Mouse (Mus musculus): ENCODE results near the gene Pax5. TPM values are rescaled to one million over a fixed set of nuclear protein-coding genes. Genes with fewer than 3 reads are reported as not detected.

The Pax5 gene
- polyA plus RNA-seq, 1 experiment from 2014 or later = 0.26 TPM

DNA sequence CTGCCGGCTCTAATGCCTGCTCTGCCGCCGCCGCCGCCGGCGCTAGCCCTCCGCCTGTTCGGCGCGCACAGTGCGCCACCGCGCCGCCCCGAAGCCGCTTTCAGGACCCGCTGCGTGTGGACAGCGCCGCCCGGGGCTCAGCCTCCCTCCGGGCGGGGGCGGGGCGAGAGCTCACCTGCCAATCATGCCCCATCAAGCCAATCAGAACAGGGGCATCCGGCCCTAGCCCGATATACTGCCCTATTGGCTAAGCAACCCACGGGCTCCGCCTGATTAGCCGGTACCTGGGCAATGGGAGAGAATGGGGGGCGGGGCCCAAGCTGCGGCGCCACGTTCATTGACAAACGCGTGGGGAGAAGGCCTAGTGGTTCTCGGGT lies 5.9 kb downstream of the Pax5 start:
- H3K4me2 ChIP-seq = peak overlapping the region; percentile 62
- peak; percentile 90 for ATAC-seq (ENCODE audit: insufficient read depth)
- H3K9me3 ChIP-seq (replicated peaks) = no peaks in the 10 kb centered on the region
- peaks cover 15% of the 10 kb centered on the region for H3K4me1 ChIP-seq (replicated peaks)
- H3K4me3 ChIP-seq (replicated peaks) = peak overlapping the region; percentile 40
- H3K9ac ChIP-seq = no peak overlapping the region
- WGBS (ENCODE audit: insufficient replicate concordance) = 1% methylated on average over 38 of the region's 38 CpGs
- peaks cover 100% of the 10 kb centered on the region for H3K27me3 ChIP-seq
- no peak overlapping the region for H3K27ac ChIP-seq (replicated peaks)
- no peaks in the 10 kb centered on the region for H3K36me3 ChIP-seq (replicated peaks)

DNA sequence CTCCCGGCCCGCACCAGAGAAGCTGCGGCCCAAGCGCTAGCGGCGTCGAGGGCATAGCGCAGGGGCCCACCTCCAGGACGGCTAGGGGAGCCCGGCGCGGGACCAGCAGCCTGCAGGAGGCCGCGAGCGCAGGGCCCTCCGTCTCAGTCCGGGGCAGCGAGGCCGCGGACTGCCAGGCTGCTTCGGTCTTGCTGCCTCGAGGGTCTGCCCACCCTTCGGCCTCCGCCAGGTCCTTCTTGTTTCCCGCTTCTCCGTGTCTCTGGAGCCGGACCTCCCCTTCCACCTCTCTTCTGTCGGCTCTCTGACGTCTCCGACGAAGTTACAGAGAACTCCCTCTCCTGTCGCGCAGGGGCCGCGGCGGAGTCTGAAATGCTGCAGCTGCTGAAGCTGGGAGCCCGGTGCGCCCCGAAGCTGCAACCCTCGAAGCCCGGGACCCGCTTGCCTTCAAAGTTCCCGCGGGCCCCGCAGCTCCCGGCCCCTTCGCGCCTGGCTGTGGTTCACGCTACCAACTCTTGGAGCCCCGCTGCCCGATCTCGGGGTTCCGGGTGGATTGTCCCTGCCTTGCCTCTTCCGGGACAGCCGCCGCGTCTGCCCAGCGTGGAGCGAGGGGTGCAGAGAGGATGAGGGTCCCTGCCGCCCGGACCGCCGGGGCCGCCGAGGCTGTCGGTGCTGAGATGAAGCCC lies 6.5 kb downstream of the Pax5 start:
- H3K36me3 ChIP-seq (replicated peaks) = no peaks in the 10 kb centered on the region
- peak overlapping the region; percentile 62 for H3K4me2 ChIP-seq
- peak overlapping the region; percentile 40 for H3K4me3 ChIP-seq (replicated peaks)
- H3K27ac ChIP-seq (replicated peaks) = no peak overlapping the region
- H3K9ac ChIP-seq = no peak overlapping the region
- H3K4me1 ChIP-seq (replicated peaks) = peaks cover 15% of the 10 kb centered on the region
- H3K9me3 ChIP-seq (replicated peaks) = no peaks in the 10 kb centered on the region
- 2% methylated on average over 66 of the region's 66 CpGs for WGBS (ENCODE audit: insufficient replicate concordance)
- H3K27me3 ChIP-seq = peaks cover 98% of the 10 kb centered on the region
- ATAC-seq (ENCODE audit: insufficient read depth) = no peak

DNA sequence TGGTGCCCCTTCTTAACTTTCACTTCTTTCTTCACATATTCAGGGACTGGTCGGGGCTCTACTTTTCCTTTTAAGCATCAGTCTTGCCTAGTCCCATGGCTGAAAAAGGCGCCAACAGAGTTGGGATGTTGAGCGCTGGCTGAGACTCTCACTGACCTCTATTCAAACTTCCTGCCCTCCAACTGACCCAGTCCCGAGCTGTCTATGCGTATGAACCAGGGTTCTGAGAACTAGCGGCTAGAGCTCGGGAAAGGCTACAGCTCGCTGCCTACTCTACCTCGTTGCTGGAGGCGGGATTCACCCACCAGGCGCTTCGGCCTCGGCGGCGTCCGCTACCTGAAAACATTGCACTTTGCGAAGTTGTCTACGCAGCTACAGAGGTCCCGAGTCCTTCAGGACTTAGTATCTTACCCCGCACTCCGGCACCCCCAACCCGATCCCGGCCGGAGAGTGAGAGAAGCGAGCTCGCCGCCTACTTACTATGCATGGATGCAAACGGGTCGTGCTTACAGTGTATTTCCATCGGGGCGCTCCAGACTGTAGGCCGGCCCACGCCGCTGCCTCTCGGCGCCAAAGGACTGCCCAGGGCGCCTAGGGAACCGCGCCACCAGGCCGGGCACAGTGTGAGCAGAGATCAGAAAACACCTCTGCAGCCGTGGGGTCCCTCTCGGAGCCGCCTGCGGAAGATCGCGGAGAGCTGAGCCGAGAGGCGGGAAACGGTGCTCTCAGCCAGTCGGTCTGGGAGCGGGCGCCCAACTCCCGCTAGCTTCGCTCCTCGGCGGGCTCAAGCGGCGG lies 7.2 kb downstream of the Pax5 start:
- Histone ChIP-seq H3K4me1 (replicated peaks) (peaks cover 15% of the 10 kb centered on the region), H3K27me3 (peaks cover 98% of the 10 kb centered on the region), H3K36me3 (replicated peaks) (no peaks in the 10 kb centered on the region), H3K27ac (replicated peaks) (no peak overlapping the region), H3K9me3 (replicated peaks) (no peaks in the 10 kb centered on the region), H3K4me2 (0 out of 2 replicates have a peak overlapping the region, but pooled peaks have one; percentile 62), H3K4me3 (replicated peaks) (peak overlapping the region; percentile 40), H3K9ac (no peak overlapping the region)
- WGBS (ENCODE audit: insufficient replicate concordance) = 2% methylated on average over 58 of the region's 58 CpGs
- no peak for ATAC-seq (ENCODE audit: insufficient read depth)

DNA sequence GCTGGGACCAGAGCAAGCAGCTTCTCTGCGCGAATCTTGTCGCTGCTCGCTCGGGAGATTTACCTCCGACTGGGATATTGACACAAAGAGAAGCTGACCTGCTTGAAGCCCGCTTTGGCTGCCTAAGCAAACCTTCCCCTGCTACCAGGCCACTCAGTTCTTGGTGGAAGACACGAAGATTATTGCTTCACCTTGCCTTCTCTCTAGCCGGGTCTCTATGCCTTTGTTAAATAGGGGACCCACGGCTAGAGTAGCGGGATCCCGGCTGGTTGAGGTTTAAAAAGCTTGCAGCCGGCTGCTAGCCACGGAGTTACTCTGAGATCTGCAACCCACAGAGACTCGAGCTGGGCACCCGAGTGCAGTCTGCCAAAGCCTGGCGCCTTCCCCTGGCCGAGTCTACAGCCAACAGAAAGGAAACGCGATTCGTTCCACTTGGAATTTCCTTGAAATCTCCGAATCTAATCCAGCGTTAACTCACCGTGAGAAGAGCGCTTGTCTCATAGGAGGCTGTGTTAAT lies 8.2 kb downstream of the Pax5 start:
- no peak for ATAC-seq (ENCODE audit: insufficient read depth)
- Histone ChIP-seq H3K9me3 (replicated peaks) (no peaks in the 10 kb centered on the region), H3K4me3 (replicated peaks) (no peak overlapping the region), H3K36me3 (replicated peaks) (no peaks in the 10 kb centered on the region), H3K27me3 (peaks cover 96% of the 10 kb centered on the region), H3K4me1 (replicated peaks) (peaks cover 15% of the 10 kb centered on the region), H3K9ac (no peak overlapping the region), H3K27ac (replicated peaks) (no peak overlapping the region), H3K4me2 (no peak overlapping the region)
- under 1% methylated on average over 25 of the region's 25 CpGs for WGBS (ENCODE audit: insufficient replicate concordance)

DNA sequence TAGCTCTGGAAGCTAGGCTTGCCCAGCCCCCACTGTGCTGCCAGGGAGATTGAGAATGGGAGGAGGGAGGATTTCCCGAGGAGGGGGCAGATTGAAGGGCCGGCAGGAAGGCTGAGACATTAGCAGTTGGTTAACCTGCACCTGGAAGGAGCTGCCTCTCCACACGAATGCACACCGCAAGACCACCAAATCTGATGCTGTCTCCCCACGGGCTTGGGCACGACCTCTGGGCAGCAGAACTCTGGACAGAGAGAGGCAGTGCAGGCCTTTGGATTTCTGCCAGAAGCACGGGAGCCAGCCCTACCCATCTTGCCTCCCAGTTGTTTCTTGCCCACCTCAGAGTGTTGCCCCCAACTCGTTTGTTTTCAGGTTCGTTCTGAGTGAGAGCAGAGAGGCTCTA lies 8.8 kb downstream of the Pax5 start:
- no peak for ATAC-seq (ENCODE audit: insufficient read depth)
- Histone ChIP-seq H3K4me3 (replicated peaks) (no peak overlapping the region), H3K36me3 (replicated peaks) (no peaks in the 10 kb centered on the region), H3K4me2 (no peak overlapping the region), H3K9ac (no peak overlapping the region), H3K27ac (replicated peaks) (no peak overlapping the region), H3K9me3 (replicated peaks) (no peaks in the 10 kb centered on the region), H3K27me3 (peaks cover 95% of the 10 kb centered on the region), H3K4me1 (replicated peaks) (peaks cover 15% of the 10 kb centered on the region)
- WGBS (ENCODE audit: insufficient replicate concordance) = 2% methylated on average over 9 of the region's 9 CpGs

DNA sequence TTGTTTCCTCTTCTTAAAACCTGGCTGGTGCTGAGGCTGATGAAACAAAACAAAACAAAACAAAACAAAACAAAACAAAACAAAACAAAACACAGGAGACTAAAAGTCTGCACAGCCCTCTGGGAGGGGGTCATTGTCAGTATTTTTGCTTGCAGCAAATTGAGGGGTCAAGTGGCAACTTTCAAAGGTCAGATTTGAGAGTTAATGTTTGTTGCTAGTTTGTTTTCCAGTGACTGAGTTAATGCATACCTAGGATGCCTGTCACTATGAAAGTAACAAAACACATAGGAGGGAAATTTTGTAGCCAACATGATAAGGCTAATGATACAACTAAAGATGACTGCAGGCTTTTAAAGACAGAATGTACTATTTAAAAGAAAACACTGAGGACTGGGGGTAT lies 13.6 kb downstream of the Pax5 start:
- H3K27ac ChIP-seq (replicated peaks) = no peak overlapping the region
- H3K4me1 ChIP-seq (replicated peaks) = no peaks in the 10 kb centered on the region
- H3K4me3 ChIP-seq (replicated peaks) = no peak overlapping the region
- no peak overlapping the region for H3K9ac ChIP-seq
- no peak for ATAC-seq (ENCODE audit: insufficient read depth)
- no peak overlapping the region for H3K4me2 ChIP-seq
- peaks cover 67% of the 10 kb centered on the region for H3K27me3 ChIP-seq
- H3K36me3 ChIP-seq (replicated peaks) = no peaks in the 10 kb centered on the region
- no peaks in the 10 kb centered on the region for H3K9me3 ChIP-seq (replicated peaks)

DNA sequence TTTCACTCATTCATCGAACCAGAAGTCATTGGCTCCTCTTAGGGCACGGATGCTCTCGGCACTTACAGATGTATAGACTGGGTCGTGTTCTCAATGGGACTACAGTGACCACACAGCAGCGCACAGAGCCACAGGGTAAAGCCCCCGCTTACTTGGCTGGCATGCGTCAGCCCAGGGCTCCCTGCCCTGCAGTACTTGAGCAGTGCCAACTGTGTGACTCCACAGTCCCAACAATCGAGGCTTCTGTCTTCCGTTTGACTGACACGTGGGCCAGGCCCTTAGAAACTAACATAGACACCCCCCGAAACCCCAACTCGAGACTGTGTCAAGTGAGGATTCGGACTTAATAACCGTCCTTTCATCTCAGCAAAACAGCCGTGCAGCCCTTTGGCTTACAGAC lies 15.9 kb downstream of the Pax5 start:
- H3K9ac ChIP-seq = no peak overlapping the region
- H3K27ac ChIP-seq (replicated peaks) = no peak overlapping the region
- H3K36me3 ChIP-seq (replicated peaks) = no peaks in the 10 kb centered on the region
- no peaks in the 10 kb centered on the region for H3K9me3 ChIP-seq (replicated peaks)
- no peaks in the 10 kb centered on the region for H3K4me1 ChIP-seq (replicated peaks)
- no peak for ATAC-seq (ENCODE audit: insufficient read depth)
- no peak overlapping the region for H3K4me3 ChIP-seq (replicated peaks)
- no peak overlapping the region for H3K4me2 ChIP-seq
- 51% methylated on average over 15 of the region's 15 CpGs for WGBS (ENCODE audit: insufficient replicate concordance)
- peaks cover 46% of the 10 kb centered on the region for H3K27me3 ChIP-seq

DNA sequence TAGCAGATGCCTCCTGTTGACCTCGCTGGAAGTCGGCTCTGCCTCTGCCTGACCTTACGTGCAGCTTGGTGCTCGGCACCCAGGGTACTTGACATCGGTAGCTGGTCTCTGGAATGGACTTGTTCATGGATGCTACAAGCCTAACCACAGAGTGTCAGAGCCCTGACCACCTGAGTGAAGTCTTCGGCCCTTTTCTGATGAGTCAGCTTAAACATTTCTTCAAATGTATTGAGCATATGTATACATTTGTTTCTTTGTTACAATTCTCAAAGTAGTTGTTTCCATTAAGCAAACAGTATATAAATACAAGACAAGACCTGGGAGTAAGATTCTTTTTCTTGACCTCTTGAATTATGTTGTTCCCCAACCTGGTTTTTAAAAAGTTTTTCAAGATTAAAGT lies 24.7 kb downstream of the Pax5 start:
- WGBS (ENCODE audit: insufficient replicate concordance) = 37% methylated on average over 6 of the region's 6 CpGs
- Histone ChIP-seq H3K4me2 (no peak overlapping the region), H3K27me3 (0 out of 2 replicates have a peak, but pooled peaks cover 11% of the 10 kb centered on the region), H3K36me3 (replicated peaks) (no peaks in the 10 kb centered on the region), H3K9me3 (replicated peaks) (no peaks in the 10 kb centered on the region), H3K4me1 (replicated peaks) (no peaks in the 10 kb centered on the region), H3K27ac (replicated peaks) (no peak overlapping the region), H3K9ac (no peak overlapping the region), H3K4me3 (replicated peaks) (no peak overlapping the region)
- ATAC-seq (ENCODE audit: insufficient read depth) = no peak

DNA sequence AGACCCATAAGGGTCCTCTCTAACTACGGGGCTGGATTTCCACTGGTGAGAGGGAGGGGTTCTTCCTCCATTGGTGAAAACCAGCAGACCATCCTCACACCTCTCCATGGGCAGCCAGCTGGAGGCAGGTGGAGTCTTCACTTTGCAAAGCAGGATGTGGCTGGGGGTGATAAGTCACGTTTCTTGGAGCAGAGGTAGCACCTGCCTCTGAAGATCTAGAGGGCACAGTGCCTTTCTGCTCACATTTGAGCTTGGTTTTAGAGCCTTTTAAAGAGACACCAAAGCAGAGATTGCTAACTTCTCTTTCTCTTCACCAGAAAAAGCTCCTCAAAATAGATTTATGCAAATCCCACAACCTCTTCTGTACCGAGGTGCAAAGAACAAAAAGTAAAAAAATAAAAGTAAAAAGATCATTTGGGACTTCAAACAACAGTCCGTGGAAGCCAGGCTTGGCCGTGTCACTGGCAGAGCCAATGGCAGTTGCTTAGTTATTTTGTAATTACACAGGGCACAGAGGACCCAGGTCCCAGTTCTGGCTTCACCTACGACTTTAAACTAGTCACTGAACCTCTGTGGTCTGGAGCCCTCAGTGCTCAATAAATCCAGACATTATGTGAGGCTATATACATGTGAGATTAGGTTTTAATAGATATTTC lies 29.9 kb downstream of the Pax5 start:
- no peak for ATAC-seq (ENCODE audit: insufficient read depth)
- 38% methylated on average over 6 of the region's 6 CpGs for WGBS (ENCODE audit: insufficient replicate concordance)

DNA sequence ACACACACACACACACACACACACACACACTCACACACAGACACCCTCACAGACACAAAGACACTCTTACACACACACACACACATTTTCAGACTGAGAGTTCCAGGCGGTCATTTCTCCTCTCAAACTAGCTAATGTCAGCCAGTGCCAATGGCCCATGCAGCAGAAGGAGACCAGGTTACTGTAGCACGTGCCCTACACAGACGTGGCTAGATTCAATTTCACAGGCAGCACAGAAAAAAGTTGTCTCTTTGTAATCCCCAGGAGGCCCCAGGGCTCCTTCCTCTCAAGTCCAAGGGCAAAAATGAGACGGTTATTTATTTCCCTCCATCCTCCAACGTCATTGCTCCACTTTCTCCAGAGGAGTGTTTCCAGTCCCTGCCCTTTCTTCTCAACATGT lies 31.6 kb downstream of the Pax5 start:
- H3K27me3 ChIP-seq = no peaks in the 10 kb centered on the region
- H3K9me3 ChIP-seq (replicated peaks) = no peaks in the 10 kb centered on the region
- no peak overlapping the region for H3K4me2 ChIP-seq
- no peaks in the 10 kb centered on the region for H3K4me1 ChIP-seq (replicated peaks)
- no peaks in the 10 kb centered on the region for H3K36me3 ChIP-seq (replicated peaks)
- no peak for ATAC-seq (ENCODE audit: insufficient read depth)
- no peak overlapping the region for H3K9ac ChIP-seq
- no peak overlapping the region for H3K4me3 ChIP-seq (replicated peaks)
- no peak overlapping the region for H3K27ac ChIP-seq (replicated peaks)
- 44% methylated on average over 5 of the region's 5 CpGs for WGBS (ENCODE audit: insufficient replicate concordance)

More for the DNA sequence above, 29.9 kb downstream of the Pax5 start:
- H3K27ac ChIP-seq (replicated peaks) = no peak overlapping the region
- no peaks in the 10 kb centered on the region for H3K9me3 ChIP-seq (replicated peaks)
- H3K9ac ChIP-seq = no peak overlapping the region
- no peaks in the 10 kb centered on the region for H3K36me3 ChIP-seq (replicated peaks)
- H3K4me3 ChIP-seq (replicated peaks) = no peak overlapping the region
- H3K4me2 ChIP-seq = no peak overlapping the region
- no peaks in the 10 kb centered on the region for H3K4me1 ChIP-seq (replicated peaks)
- H3K27me3 ChIP-seq = no peaks in the 10 kb centered on the region

DNA sequence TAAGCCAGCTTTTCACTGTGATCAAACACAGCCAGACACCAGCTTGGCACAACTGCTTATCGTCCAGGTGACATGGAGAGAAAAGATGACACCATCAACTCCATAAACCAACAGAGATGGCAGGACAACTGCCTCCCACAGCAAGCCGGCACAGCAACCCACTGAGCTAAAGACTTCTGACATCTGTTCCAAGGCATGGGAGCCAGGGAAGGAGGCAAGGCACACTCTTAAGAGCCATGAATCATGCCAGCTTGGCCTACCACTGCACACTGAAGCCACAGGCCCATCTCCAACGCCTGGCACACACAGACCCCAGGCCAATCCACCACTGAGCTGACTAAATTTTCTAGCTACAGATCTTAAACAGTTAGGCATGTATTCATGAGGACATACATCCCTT lies 32.3 kb downstream of the Pax5 start:
- WGBS (ENCODE audit: insufficient replicate concordance) = 53% methylated on average over 3 of the region's 3 CpGs
- ATAC-seq (ENCODE audit: insufficient read depth) = no peak

More for the DNA sequence above, 32.3 kb downstream of the Pax5 start:
- Histone ChIP-seq H3K27ac (replicated peaks) (no peak overlapping the region), H3K4me1 (replicated peaks) (no peaks in the 10 kb centered on the region), H3K4me3 (replicated peaks) (no peak overlapping the region), H3K9me3 (replicated peaks) (no peaks in the 10 kb centered on the region), H3K4me2 (no peak overlapping the region), H3K9ac (no peak overlapping the region), H3K36me3 (replicated peaks) (no peaks in the 10 kb centered on the region), H3K27me3 (no peaks in the 10 kb centered on the region)

Data from liver, embryonic 15.5 days (tissue).